Mouse (Mus musculus): Measurements from ENCODE around the gene Tiam1. TPM values are rescaled to one million over a fixed set of nuclear protein-coding genes. Genes with fewer than 3 reads are reported as not detected.

Gene Tiam1
- polyA plus RNA-seq, 3 experiments from 2014 or later, result 31.4 to 71.7 (median 56.0) TPM

GRCm38 (mm10) chr16:90142574-90143415 lies 774 bp downstream of the Tiam1 start:
- no peak for ATAC-seq

GRCm38 (mm10) chr16:90142247-90142573 lies 1.4 kb downstream of the Tiam1 start:
- ATAC-seq, result no peak

GRCm38 (mm10) chr16:90141556-90141955 lies 2.0 kb downstream of the Tiam1 start:
- ATAC-seq, result no peak

GRCm38 (mm10) chr16:90140571-90140970 lies 3.0 kb downstream of the Tiam1 start:
- ATAC-seq, result no peak

GRCm38 (mm10) chr16:90139696-90140095 lies 3.9 kb downstream of the Tiam1 start:
- ATAC-seq, result no peak

- no peak for ATAC-seq
Observed at GRCm38 (mm10) chr16:90138151-90138550, 5.4 kb downstream of the Tiam1 start.

GRCm38 (mm10) chr16:90137175-90137574 lies 6.4 kb downstream of the Tiam1 start:
- ATAC-seq, result no peak

GRCm38 (mm10) chr16:90135580-90135979 lies 8.0 kb downstream of the Tiam1 start:
- ATAC-seq, result no peak

GRCm38 (mm10) chr16:90134351-90134750 lies 9.2 kb downstream of the Tiam1 start:
- no peak for ATAC-seq

- no peak for ATAC-seq
Observed at GRCm38 (mm10) chr16:90132816-90133215, 10.8 kb downstream of the Tiam1 start.

GRCm38 (mm10) chr16:90132331-90132730 lies 11.2 kb downstream of the Tiam1 start:
- no peak for ATAC-seq

GRCm38 (mm10) chr16:90128817-90129587 lies 14.6 kb downstream of the Tiam1 start:
- ATAC-seq, result no peak

- no peak for ATAC-seq
Observed at GRCm38 (mm10) chr16:90128361-90128760, 15.2 kb downstream of the Tiam1 start.

- ATAC-seq, result no peak
Observed at GRCm38 (mm10) chr16:90125318-90126314, 18.0 kb downstream of the Tiam1 start.

GRCm38 (mm10) chr16:90123091-90123490 lies 20.5 kb downstream of the Tiam1 start:
- no peak for ATAC-seq

GRCm38 (mm10) chr16:90122439-90122838 lies 21.1 kb downstream of the Tiam1 start:
- ATAC-seq, result no peak

- no peak for ATAC-seq
Observed at GRCm38 (mm10) chr16:90121799-90122198, 21.8 kb downstream of the Tiam1 start.

- ATAC-seq, result no peak
Observed at GRCm38 (mm10) chr16:90119969-90120368, 23.6 kb downstream of the Tiam1 start.

- no peak for ATAC-seq
Observed at GRCm38 (mm10) chr16:90116637-90117182, 26.9 kb downstream of the Tiam1 start.

- no peak for ATAC-seq
Observed at GRCm38 (mm10) chr16:90112577-90113155, 30.9 kb downstream of the Tiam1 start.

- ATAC-seq, result no peak
Observed at GRCm38 (mm10) chr16:90109500-90109899, 34.1 kb downstream of the Tiam1 start.
